Mouse (Mus musculus) hindbrain, embryonic 10.5 days (tissue): ENCODE results near the gene Pcsk6. TPM values are rescaled to one million over a fixed set of nuclear protein-coding genes. Genes with fewer than 3 reads are reported as not detected.

Experiments
- DNase-seq: peaks from one replicate; pipeline ENCODE4 v3.0.0-alpha.2; 2017; ENCODE audit warnings: low spot score
- H3K27ac ChIP-seq: fragments of 300-500 bp; sonication (generic); 2 replicates; pipeline ENCODE4 v1.5.1; 2016; ENCODE audit warnings: mild to moderate bottlenecking, moderate library complexity
- H3K27me3 ChIP-seq: fragments of 300-500 bp; sonication (generic); 2 replicates; pipeline ENCODE4 v1.6.1; 2016; ENCODE audit warnings: mild to moderate bottlenecking; ENCODE audit not compliant: poor library complexity, insufficient read depth, severe bottlenecking
- H3K36me3 ChIP-seq: fragments of 300-500 bp; sonication (generic); 2 replicates; pipeline ENCODE4 v1.6.1; 2016; ENCODE audit warnings: mild to moderate bottlenecking, moderate library complexity
- H3K4me1 ChIP-seq: fragments of 300-500 bp; sonication (generic); replicated peaks from 2 replicates; pipeline ENCODE4 v1.6.1; 2016; ENCODE audit warnings: mild to moderate bottlenecking
- H3K4me3 ChIP-seq: fragments of 300-500 bp; sonication (generic); 2 replicates; pipeline ENCODE4 v1.5.1; 2016; ENCODE audit warnings: mild to moderate bottlenecking, moderate library complexity
- H3K9me3 ChIP-seq: fragments of 300-500 bp; sonication (generic); 2 replicates; pipeline ENCODE4 v1.6.1; 2016; ENCODE audit warnings: mild to moderate bottlenecking, moderate library complexity
- WGBS: fragments of 180-500 bp; shearing (Covaris S2); methylation state at CpG from one replicate; pipeline ENCODE4 v1.1.7; 2016; 5-methylcytosine and 5-hydroxymethylcytosine counted together
- polyA plus RNA-seq: library from polyadenylated mRNA; unstranded; fragments of >200 nt; fragmentation: Nextera tagmentation; extraction: Ambion mirVana; gene quantifications from 2 replicates; pipeline ENCODE4 v1.2.1, GENCODE M21; 2016

Gene Pcsk6
- polyA plus RNA-seq, 1 experiment from 2014 or later = 1.0 TPM

DNA sequence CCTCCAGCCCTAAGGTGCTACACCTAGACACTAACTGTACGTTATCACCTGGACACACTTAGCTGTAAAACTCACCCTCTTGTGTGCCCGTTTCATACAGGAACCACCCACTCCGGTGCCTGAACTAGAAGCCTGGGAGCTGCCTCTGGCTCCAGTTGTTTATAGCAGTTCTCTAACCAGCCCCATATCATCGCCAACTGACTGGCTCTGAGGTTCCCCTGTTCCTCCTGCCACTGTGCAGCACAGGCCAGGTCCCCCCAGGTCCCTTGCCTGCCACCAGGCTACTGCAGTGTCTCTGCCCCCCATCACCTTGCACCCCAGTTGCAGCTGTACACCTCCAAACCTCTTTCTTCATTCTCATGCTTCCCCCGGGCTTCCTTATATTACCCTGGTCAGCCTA, 8.7 kb downstream of the Pcsk6 start:
- peaks cover 8% of the 10 kb centered on the region for H3K27me3 ChIP-seq
- H3K4me1 ChIP-seq = peaks cover 20% of the 10 kb centered on the region
- 90% methylated on average over 5 of the region's 5 CpGs for WGBS
- H3K27ac ChIP-seq = peak overlapping the region; percentile 72; the same call in 1 of the 2 replicates
- no peaks in the 10 kb centered on the region for H3K9me3 ChIP-seq
- H3K36me3 ChIP-seq = no peaks in the 10 kb centered on the region
- H3K4me3 ChIP-seq = no peak overlapping the region
- DNase-seq = no peak

DNA sequence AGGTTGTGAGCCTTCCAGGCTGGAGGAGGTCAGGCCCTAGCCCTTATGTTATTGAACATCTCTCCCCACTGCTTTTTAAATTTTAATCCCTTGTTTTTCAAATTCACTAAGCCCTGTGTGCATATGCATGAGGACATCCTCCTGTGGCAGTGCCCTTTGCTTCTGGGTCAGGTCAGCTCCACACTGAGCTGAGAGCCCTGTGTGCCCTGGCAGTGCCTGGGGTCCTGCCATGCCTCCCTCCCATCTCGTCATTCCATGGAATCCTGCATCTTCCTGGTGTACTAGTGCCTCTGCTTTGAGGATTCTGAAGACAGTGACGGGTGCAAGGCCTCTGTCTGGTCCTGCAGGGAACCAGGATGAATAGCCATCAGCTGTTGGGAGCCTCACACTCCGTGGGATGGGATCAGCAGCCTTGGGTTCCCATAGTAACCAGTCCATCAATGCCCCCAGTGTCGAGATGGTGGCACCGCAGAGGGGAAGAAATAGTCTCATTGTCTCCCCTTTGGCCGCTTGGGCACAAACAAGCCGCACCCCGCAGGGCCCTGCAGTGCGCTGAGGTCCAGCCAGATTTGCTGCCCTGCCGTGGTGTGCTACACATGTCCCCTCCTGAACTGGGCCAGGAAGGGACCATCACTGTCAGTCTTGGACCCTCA, 9.5 kb downstream of the Pcsk6 start:
- peak; percentile 59 for DNase-seq
- Histone ChIP-seq H3K36me3 (no peaks in the 10 kb centered on the region), H3K27me3 (peaks cover 3% of the 10 kb centered on the region; the same call in 1 of the 2 replicates), H3K27ac (peak overlapping the region; percentile 72), H3K9me3 (no peaks in the 10 kb centered on the region), H3K4me1 (peaks cover 20% of the 10 kb centered on the region), H3K4me3 (peak overlapping the region; percentile 13; the same call in 1 of the 2 replicates)
- WGBS = 26% methylated on average over 10 of the region's 10 CpGs

DNA sequence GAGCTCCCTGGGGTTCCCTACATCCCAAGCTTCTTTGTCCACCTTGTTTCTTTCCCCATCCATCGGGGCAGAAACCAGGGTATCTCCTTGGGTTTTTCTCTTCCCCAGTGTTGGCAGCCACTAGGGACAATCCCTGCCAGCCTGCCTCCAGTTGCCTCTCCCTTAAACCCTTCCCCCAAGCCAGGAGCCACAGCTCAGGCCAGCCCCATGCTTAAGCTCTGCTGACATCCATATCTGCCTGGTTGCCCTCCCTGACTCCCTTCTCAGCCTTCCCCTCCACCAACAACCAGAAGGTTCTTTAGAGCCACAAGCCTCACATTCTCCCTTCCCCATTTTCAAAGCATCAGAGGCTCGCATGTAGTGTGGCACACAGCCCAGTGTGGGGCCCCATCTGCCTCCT, 10.3 kb downstream of the Pcsk6 start:
- Histone ChIP-seq H3K9me3 (no peaks in the 10 kb centered on the region), H3K4me3 (no peak overlapping the region), H3K4me1 (peaks cover 20% of the 10 kb centered on the region), H3K27ac (peak overlapping the region; percentile 72), H3K27me3 (0 out of 2 replicates have a peak, but pooled peaks cover 3% of the 10 kb centered on the region), H3K36me3 (no peaks in the 10 kb centered on the region)
- DNase-seq = no peak
- 91% methylated on average over 2 of the region's 2 CpGs for WGBS

DNA sequence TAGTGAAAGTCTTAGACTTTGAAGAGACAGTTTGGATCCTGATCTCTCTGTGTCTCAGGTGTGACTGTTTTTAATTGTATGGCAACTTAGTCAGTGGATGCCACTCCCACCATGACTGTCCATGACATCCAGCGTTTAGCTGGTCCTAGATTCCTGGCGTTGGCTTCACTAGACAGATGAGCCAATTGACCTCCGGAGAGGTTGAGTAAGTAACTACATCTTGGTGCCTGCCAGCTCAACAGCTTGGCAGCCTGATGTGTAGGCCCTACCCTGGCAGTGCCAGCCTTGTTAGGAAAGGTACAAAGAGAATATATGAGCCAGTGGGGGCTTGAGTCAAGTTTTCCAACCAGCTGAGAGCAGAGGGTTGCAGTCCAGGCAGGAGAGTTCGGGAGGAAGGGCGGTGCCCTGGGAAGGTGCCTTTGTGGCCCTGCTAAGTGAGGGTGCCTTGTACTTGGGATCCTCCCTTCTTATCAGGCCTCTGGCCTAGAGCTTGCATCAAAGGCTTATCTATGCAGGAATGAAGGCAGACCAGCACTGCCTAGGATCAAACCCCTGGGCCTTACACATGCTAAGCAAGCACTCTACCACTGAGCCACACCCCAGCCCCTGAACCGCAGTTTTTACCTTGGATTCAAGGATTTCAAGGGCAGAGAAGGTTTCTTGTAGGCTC, 11.8 kb downstream of the Pcsk6 start:
- Histone ChIP-seq H3K9me3 (no peaks in the 10 kb centered on the region), H3K4me3 (no peak overlapping the region), H3K27ac (no peak overlapping the region), H3K36me3 (no peaks in the 10 kb centered on the region), H3K27me3 (0 out of 2 replicates have a peak, but pooled peaks cover 3% of the 10 kb centered on the region), H3K4me1 (peaks cover 20% of the 10 kb centered on the region)
- WGBS = 87% methylated on average over 6 of the region's 6 CpGs
- no peak for DNase-seq

DNA sequence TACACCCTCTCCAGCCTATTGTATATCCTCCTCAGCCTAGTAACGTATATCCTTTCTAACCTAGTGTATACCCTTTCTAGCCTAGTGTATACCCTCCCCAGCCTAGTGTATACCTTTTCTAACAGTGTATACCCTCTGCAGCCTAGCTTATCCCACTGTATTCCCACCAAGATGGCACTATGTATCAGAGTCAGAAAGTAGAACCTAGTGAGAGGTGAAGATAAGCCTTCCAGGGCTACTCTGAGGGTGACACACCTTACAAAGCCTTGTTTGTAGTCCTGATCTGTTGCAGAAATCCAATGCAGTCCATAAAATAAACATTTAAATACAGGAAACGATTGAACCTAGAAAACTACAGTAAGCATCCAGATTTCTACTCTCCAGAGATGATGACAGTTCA, 12.4 kb downstream of the Pcsk6 start:
- Histone ChIP-seq H3K4me3 (no peak overlapping the region), H3K27me3 (0 out of 2 replicates have a peak, but pooled peaks cover 3% of the 10 kb centered on the region), H3K9me3 (no peaks in the 10 kb centered on the region), H3K4me1 (peaks cover 20% of the 10 kb centered on the region), H3K27ac (no peak overlapping the region), H3K36me3 (no peaks in the 10 kb centered on the region)
- 88% methylated on average over 2 of the region's 2 CpGs for WGBS
- DNase-seq = no peak

DNA sequence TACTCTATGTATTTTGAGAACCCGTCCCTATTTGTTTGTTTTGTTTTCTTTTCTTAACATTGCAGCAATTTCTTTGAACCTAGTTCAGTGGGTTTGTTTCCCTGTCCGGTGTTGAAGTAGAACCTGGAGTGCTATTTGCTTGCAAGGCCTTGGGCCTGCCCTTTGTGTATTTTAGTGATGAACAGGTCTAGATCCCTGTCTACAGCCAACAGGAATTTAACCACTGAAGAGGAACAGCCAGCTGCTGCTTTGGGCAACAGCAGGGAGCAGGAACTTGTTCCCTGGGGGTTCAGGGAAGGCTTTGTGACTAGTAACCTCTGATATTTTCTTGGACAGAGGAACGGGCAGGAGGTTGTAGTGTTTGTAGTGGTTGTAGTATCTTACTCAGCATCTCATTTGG, 15.1 kb downstream of the Pcsk6 start:
- Histone ChIP-seq H3K36me3 (no peaks in the 10 kb centered on the region), H3K9me3 (no peaks in the 10 kb centered on the region), H3K4me3 (no peak overlapping the region), H3K27me3 (no peaks in the 10 kb centered on the region), H3K27ac (no peak overlapping the region), H3K4me1 (peaks cover 10% of the 10 kb centered on the region)
- 74% methylated on average over 3 of the region's 3 CpGs for WGBS
- DNase-seq = no peak

DNA sequence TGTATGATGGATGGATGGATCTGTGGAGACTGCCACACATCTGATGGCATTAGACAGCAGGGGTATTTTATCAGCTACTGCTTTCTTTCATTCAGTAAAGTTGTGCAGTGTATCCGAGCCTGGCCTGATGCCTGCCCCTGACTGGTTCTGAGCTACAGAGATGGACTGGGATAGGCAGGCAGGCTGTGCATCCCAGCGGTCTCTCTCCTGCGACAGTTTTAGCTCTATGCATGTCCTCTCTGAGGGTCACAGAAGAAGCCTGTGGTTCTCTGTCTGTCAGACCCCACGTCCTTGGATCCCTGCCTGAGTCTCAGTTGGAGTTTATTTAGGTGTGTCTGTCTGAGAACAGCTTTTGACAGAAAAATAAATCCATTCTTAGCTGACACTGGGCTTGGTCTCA, 16.7 kb downstream of the Pcsk6 start:
- 69% methylated on average over 4 of the region's 4 CpGs for WGBS
- Histone ChIP-seq H3K9me3 (no peaks in the 10 kb centered on the region), H3K27me3 (no peaks in the 10 kb centered on the region), H3K4me3 (no peak overlapping the region), H3K36me3 (no peaks in the 10 kb centered on the region), H3K4me1 (0 out of 2 replicates have a peak, but pooled peaks cover 5% of the 10 kb centered on the region), H3K27ac (no peak overlapping the region)
- DNase-seq = no peak

DNA sequence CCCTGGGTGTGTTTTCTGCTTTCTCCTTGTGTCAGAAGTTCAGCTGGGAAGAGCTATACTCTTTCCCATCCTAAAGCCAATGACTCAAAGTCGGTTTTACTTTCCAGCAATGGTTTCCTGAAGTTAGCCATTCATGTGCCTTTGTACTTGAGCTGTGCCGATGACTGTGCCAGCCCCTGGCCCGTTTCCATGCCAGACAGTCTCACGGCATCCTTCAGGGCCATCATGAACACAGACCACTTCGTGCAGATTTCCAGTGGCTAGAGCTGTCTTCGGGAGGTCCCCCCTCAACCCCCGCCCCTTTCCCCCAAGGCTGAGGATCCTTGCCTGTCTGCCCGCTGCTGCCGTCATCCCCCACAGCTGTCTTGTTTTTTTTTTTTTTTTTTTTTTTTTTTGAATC, 17.8 kb downstream of the Pcsk6 start:
- no peaks in the 10 kb centered on the region for H3K27me3 ChIP-seq
- H3K9me3 ChIP-seq = no peaks in the 10 kb centered on the region
- H3K4me1 ChIP-seq = 0 out of 2 replicates have a peak, but pooled peaks cover 5% of the 10 kb centered on the region
- H3K36me3 ChIP-seq = no peaks in the 10 kb centered on the region
- H3K27ac ChIP-seq = no peak overlapping the region
- no peak for DNase-seq
- WGBS = 83% methylated on average over 9 of the region's 9 CpGs
- H3K4me3 ChIP-seq = no peak overlapping the region

DNA sequence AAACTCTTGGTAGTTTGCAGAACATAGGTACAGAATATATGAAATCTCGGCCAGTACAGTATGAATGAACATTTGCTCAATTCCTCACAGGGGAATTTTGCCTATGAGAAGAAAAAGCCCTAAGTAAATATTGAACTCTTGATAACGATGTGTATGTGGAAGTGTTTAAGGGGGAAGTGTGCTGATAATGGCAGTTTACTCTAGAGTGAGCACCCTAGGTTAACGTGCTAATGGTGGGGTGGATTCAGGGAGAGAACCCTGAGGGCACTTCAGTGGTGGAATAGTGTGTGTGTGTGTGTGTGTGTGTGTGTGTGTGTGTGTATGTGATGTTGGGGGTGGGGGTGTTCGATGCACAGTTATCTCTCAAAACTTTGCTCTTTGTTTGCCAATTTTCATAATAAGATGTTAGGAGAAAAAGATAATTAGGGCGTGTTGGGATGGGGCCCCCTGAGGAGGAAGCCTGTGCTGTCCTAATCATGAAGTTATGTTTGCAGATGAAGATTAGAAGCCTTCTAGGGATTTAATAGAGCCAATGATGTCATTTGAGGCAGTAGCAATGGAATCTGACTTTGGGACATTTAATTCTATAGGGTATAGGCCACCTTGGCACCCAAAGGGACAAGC, 19.2 kb downstream of the Pcsk6 start:
- Histone ChIP-seq H3K4me3 (no peak overlapping the region), H3K4me1 (0 out of 2 replicates have a peak, but pooled peaks cover 5% of the 10 kb centered on the region), H3K36me3 (no peaks in the 10 kb centered on the region), H3K27me3 (no peaks in the 10 kb centered on the region), H3K27ac (no peak overlapping the region), H3K9me3 (no peaks in the 10 kb centered on the region)
- DNase-seq = no peak
- 87% methylated on average over 5 of the region's 5 CpGs for WGBS

DNA sequence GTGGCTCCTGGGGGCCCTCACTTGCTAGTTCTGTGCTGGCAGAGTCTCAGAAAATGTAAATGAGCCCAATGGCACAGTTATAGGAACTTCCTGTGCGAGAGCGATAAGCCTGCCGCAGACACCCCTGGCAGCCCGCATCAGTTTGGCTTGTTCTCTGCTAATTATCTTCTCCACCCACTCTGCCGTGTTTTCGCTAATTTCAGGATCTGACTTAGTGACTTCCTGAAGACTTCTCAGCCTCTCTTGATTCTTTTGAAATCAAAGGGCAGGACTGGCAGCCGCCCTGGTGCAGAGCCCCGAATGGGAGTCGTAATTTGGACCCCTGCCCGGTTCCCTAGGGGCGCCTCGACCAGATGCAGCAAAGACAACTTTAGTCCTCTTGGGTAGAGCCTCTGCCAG, 19.8 kb downstream of the Pcsk6 start:
- 69% methylated on average over 12 of the region's 12 CpGs for WGBS
- no peak for DNase-seq
- no peaks in the 10 kb centered on the region for H3K27me3 ChIP-seq
- H3K4me1 ChIP-seq = 0 out of 2 replicates have a peak, but pooled peaks cover 5% of the 10 kb centered on the region
- no peaks in the 10 kb centered on the region for H3K36me3 ChIP-seq
- H3K9me3 ChIP-seq = no peaks in the 10 kb centered on the region
- H3K27ac ChIP-seq = no peak overlapping the region
- H3K4me3 ChIP-seq = no peak overlapping the region

DNA sequence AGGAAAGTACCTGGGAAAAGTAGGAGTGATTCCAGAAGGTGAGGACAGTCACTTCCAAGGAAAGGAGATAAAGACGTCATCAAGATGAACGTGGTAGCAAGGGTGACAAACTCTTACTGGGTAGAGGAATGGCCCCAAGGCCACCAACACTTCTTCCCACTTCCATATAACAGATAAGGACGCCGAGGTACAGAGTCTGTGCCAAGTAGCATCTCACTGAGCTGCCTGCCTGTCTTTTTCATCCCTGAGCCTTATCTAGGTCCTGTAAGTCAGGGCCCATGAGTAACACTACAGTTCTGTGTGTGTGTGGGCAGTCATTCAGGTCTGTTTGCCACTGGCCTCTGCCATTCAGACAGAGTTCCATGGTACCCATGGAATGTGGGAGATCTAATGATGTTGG, 23.4 kb downstream of the Pcsk6 start:
- H3K4me1 ChIP-seq = 0 out of 2 replicates have a peak, but pooled peaks cover 5% of the 10 kb centered on the region
- no peak for DNase-seq
- H3K27me3 ChIP-seq = no peaks in the 10 kb centered on the region
- no peaks in the 10 kb centered on the region for H3K36me3 ChIP-seq
- no peaks in the 10 kb centered on the region for H3K9me3 ChIP-seq
- WGBS = 88% methylated on average over 4 of the region's 4 CpGs
- no peak overlapping the region for H3K27ac ChIP-seq
- no peak overlapping the region for H3K4me3 ChIP-seq

DNA sequence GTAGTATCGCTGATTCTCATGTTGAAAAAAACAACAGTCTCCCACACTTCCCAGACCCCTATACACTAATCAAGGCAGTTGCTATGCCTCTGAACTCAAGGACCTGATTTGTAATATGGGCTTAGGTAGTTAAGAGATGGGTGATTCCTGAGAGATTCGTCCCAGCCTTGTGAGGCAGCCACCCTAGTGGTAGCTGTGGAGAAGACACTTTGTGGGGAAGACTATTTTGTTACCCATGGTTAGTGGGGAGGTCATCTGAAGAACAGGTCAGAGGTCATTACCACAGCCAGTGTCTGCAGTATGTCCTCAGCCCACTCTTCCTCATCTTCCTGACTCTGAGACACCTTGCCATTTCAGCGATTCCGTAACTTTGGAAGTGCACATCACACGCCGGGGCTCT, 24.3 kb downstream of the Pcsk6 start:
- no peak overlapping the region for H3K4me3 ChIP-seq
- WGBS = 95% methylated on average over 6 of the region's 6 CpGs
- no peak overlapping the region for H3K27ac ChIP-seq
- no peaks in the 10 kb centered on the region for H3K36me3 ChIP-seq
- H3K9me3 ChIP-seq = no peaks in the 10 kb centered on the region
- H3K4me1 ChIP-seq = 0 out of 2 replicates have a peak, but pooled peaks cover 5% of the 10 kb centered on the region
- DNase-seq = no peak
- no peaks in the 10 kb centered on the region for H3K27me3 ChIP-seq

DNA sequence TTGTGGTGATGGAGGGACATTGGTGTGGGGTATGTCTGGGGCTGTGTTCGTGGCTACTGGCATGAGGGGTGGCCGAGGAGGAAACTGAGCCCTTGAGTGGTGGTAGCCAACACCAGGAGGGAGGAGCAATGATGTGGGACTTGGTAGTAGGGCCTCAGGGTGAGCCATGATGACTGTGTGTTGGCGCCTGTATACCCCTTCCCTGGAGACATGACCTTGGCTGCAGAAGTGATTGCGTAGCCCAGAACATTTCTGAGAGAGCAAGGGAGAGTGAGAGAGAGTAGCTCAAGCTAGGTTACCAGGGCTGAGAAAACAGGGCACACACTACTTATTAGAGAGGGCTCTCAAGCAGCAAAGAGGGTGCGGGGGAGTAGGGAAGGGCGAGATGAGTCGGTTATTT, 30.3 kb downstream of the Pcsk6 start:
- Histone ChIP-seq H3K27ac (no peak overlapping the region), H3K9me3 (no peaks in the 10 kb centered on the region), H3K4me1 (peaks cover 15% of the 10 kb centered on the region), H3K36me3 (no peaks in the 10 kb centered on the region), H3K27me3 (no peaks in the 10 kb centered on the region), H3K4me3 (no peak overlapping the region)
- WGBS = 88% methylated on average over 7 of the region's 7 CpGs
- DNase-seq = no peak
